ENCODE assay signal across 25 mouse cellular contexts in the genomic region with DNA sequence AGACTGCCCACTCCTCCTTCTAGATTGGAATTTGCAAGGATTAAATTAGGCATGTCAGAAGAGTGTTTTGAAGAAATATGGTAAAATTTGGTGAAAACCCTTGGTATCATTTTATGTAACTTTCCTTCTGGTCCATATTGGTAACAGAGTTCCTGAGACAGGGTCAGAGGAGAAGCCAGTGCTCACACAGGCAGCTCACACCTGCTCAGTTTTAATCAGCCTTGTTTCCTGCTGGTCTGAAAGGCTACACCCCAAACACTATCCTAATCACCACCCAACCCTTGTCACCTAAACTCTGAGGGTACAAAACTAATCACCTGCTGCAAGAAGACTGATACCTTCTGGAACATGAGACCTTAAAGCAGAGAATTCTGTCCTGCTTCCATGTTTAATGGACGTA.
"Had no signal": no experiment of that assay in that cellular context is flagged by ENCODE, and none has a peak within 500 bp of the region (broad histone marks: within the 10 kb centered on the region; RNA-seq: fewer than 3 reads in every experiment).

No protein-coding gene starts in this region.

- H3K9ac ChIP-seq: forebrain, postnatal 0 days; heart, embryonic 13.5 days; heart, embryonic 15.5 days; hindbrain, embryonic 13.5 days; hindbrain, embryonic 15.5 days; kidney, embryonic 15.5 days; liver, embryonic 13.5 days had no signal

- H3K36me3 ChIP-seq: heart, embryonic 10.5 days; heart, embryonic 13.5 days; heart, embryonic 15.5 days; hindbrain, embryonic 13.5 days; hindbrain, embryonic 15.5 days; kidney, embryonic 15.5 days; liver, embryonic 13.5 days had no signal

- ATAC-seq: forebrain, postnatal 0 days; hindbrain, postnatal 0 days had no signal

- H3K9me3 ChIP-seq: heart, embryonic 10.5 days; heart, embryonic 13.5 days; heart, embryonic 15.5 days; hindbrain, embryonic 13.5 days; hindbrain, embryonic 15.5 days; kidney, embryonic 15.5 days; liver, embryonic 13.5 days had no signal

- H3K4me3 ChIP-seq: heart, embryonic 10.5 days; heart, embryonic 13.5 days; heart, embryonic 15.5 days; hindbrain, embryonic 13.5 days; hindbrain, embryonic 15.5 days; kidney, embryonic 15.5 days; liver, embryonic 13.5 days had no signal

- H3K27me3 ChIP-seq: heart, embryonic 13.5 days; heart, embryonic 15.5 days; hindbrain, embryonic 13.5 days; hindbrain, embryonic 15.5 days; kidney, embryonic 15.5 days; liver, embryonic 13.5 days had no signal

- H3K27ac ChIP-seq: heart, embryonic 10.5 days; heart, embryonic 13.5 days; heart, embryonic 15.5 days; hindbrain, embryonic 13.5 days; hindbrain, embryonic 15.5 days; hindbrain, postnatal 0 days; kidney, embryonic 15.5 days; kidney, postnatal 0 days; liver, embryonic 13.5 days had no signal

- H3K4me2 ChIP-seq: heart, embryonic 13.5 days; heart, embryonic 15.5 days; hindbrain, embryonic 13.5 days; hindbrain, embryonic 15.5 days; kidney, embryonic 15.5 days; liver, embryonic 11.5 days; liver, embryonic 13.5 days had no signal

- H3K4me1 ChIP-seq: heart, embryonic 10.5 days; heart, embryonic 13.5 days; heart, embryonic 15.5 days; hindbrain, embryonic 13.5 days; hindbrain, embryonic 15.5 days; liver, embryonic 13.5 days had no signal

- DNase-seq: forebrain, postnatal 0 days; gastrocnemius, postnatal 14 days; gastrocnemius, postnatal 36 days; heart, adult 18-20 months; heart, postnatal 14 days; heart, postnatal 36 days; kidney, adult 11 months; kidney, adult 2 months; kidney, adult 9 months; kidney, postnatal 14 days; kidney, postnatal 36 days; layer of hippocampus, adult 9-11 months; layer of hippocampus, postnatal 36 days; left cerebral cortex, postnatal 4 days; liver; liver, embryonic 13.5 days had no signal
